Mouse (Mus musculus) embryonic facial prominence, embryonic 14.5 days (tissue): Measurements from ENCODE around the gene Ak7. TPM values are rescaled to one million over a fixed set of nuclear protein-coding genes. Genes with fewer than 3 reads are reported as not detected.

Experiments
- ATAC-seq: fragments of 200-750 bp; cut with Nextera tagmentation; 2 replicates; pipeline ENCODE4 v1.8.0; 2017; ENCODE audit warnings: low read depth, moderate number of reproducible peaks, moderate TSS enrichment
- DNase-seq: peaks from one replicate; pipeline ENCODE4 v3.0.0-alpha.2; 2015; ENCODE audit warnings: low spot score
- H3K27ac ChIP-seq: fragments of 300-500 bp; sonication (generic); replicated peaks from 2 replicates; pipeline ENCODE4 v1.5.1; 2014; ENCODE audit warnings: low read depth, mild to moderate bottlenecking, low read length, moderate library complexity
- H3K27me3 ChIP-seq: fragments of 300-500 bp; sonication (generic); replicated peaks from 2 replicates; pipeline ENCODE4 v1.6.1; 2014; ENCODE audit warnings: low read length; ENCODE audit not compliant: control insufficient read depth, insufficient read depth
- H3K36me3 ChIP-seq: fragments of 300-500 bp; sonication (generic); 2 replicates; pipeline ENCODE4 v1.6.1; 2014; ENCODE audit warnings: low read length, mixed read lengths; ENCODE audit not compliant: control insufficient read depth, insufficient read depth
- H3K4me1 ChIP-seq: fragments of 300-500 bp; sonication (generic); 2 replicates; pipeline ENCODE4 v1.6.1; 2014; ENCODE audit warnings: antibody characterized with exemption, low read length; ENCODE audit not compliant: control insufficient read depth, insufficient read depth
- H3K4me2 ChIP-seq: fragments of 300-500 bp; sonication (generic); 2 replicates; pipeline ENCODE4 v1.6.1; 2014; ENCODE audit warnings: low read depth, mild to moderate bottlenecking, low read length, moderate library complexity, mixed read lengths
- H3K4me3 ChIP-seq: fragments of 300-500 bp; sonication (generic); 2 replicates; pipeline ENCODE4 v1.5.1; 2014; ENCODE audit warnings: low read depth, mild to moderate bottlenecking, low read length
- H3K9ac ChIP-seq: fragments of 300-500 bp; sonication (generic); 2 replicates; pipeline ENCODE4 v1.6.1; 2014; ENCODE audit warnings: low read depth, mild to moderate bottlenecking, low read length, moderate library complexity, mixed read lengths
- H3K9me3 ChIP-seq: fragments of 300-500 bp; sonication (generic); 2 replicates; pipeline ENCODE4 v1.6.1; 2016; ENCODE audit warnings: low read length; ENCODE audit not compliant: control insufficient read depth
- WGBS: fragments of 180-500 bp; shearing (Covaris S2); extraction: QIAGEN DNeasy Blood & Tissue Kit; methylation state at CpG from one replicate; pipeline ENCODE4 v1.1.7; 2014; 5-methylcytosine and 5-hydroxymethylcytosine counted together
- polyA plus RNA-seq: library from polyadenylated mRNA; unstranded; fragments of >200 nt; fragmentation: Nextera tagmentation; extraction: Ambion mirVana; gene quantifications from 2 replicates; pipeline ENCODE4 v1.2.1, GENCODE M21; 2014

Ak7 gene
- polyA plus RNA-seq, 1 experiment from 2014 or later = 1.3 TPM

GRCm38 (mm10) chr12:105786113-105786512, 80.3 kb downstream of the Ak7 start:
- no peak for ATAC-seq
- 76% methylated on average over 1 of the region's 1 CpGs for WGBS
- peak overlapping the region; percentile 95 for H3K9ac ChIP-seq

GRCm38 (mm10) chr12:105787626-105788025, 81.8 kb downstream of the Ak7 start:
- WGBS = 96% methylated on average over 2 of the region's 2 CpGs
- ATAC-seq (no peak), DNase-seq (no peak)
- no peaks in the 10 kb centered on the region for H3K27me3 ChIP-seq
- H3K4me1 ChIP-seq = peaks cover 12% of the 10 kb centered on the region
- H3K4me2 ChIP-seq = no peak overlapping the region
- H3K36me3 ChIP-seq = no peaks in the 10 kb centered on the region
- no peak overlapping the region for H3K4me3 ChIP-seq
- H3K27ac ChIP-seq = no peak overlapping the region
- no peak overlapping the region for H3K9ac ChIP-seq
- no peaks in the 10 kb centered on the region for H3K9me3 ChIP-seq

More at GRCm38 (mm10) chr12:105786113-105786512, 80.3 kb downstream of the Ak7 start:
- peak overlapping the region; percentile 58 for H3K4me2 ChIP-seq
- DNase-seq = no peak
- no peak overlapping the region for H3K27ac ChIP-seq
- H3K36me3 ChIP-seq = no peaks in the 10 kb centered on the region
- H3K27me3 ChIP-seq = no peaks in the 10 kb centered on the region
- peaks cover 12% of the 10 kb centered on the region for H3K4me1 ChIP-seq
- peak overlapping the region; percentile 96 for H3K4me3 ChIP-seq
- no peaks in the 10 kb centered on the region for H3K9me3 ChIP-seq

- no peak overlapping the region for H3K4me3 ChIP-seq
- no peak overlapping the region for H3K9ac ChIP-seq
- 87% methylated on average over 6 of the region's 6 CpGs for WGBS
- ATAC-seq = no peak
- no peak overlapping the region for H3K27ac ChIP-seq
- no peaks in the 10 kb centered on the region for H3K27me3 ChIP-seq
- H3K36me3 ChIP-seq = no peaks in the 10 kb centered on the region
- DNase-seq = no peak
- H3K4me2 ChIP-seq = no peak overlapping the region
- peaks cover 12% of the 10 kb centered on the region for H3K4me1 ChIP-seq
- no peaks in the 10 kb centered on the region for H3K9me3 ChIP-seq
Measured at GRCm38 (mm10) chr12:105789885-105790284, 84.1 kb downstream of the Ak7 start.

- Histone ChIP-seq H3K9ac (no peak overlapping the region), H3K4me3 (no peak overlapping the region), H3K4me1 (peaks cover 3% of the 10 kb centered on the region; the same call in 1 of the 2 replicates), H3K4me2 (no peak overlapping the region), H3K27me3 (no peaks in the 10 kb centered on the region), H3K27ac (no peak overlapping the region), H3K9me3 (no peaks in the 10 kb centered on the region), H3K36me3 (peaks cover 6% of the 10 kb centered on the region)
- 93% methylated on average over 2 of the region's 2 CpGs for WGBS
- no peak for DNase-seq
- no peak for ATAC-seq
Measured at GRCm38 (mm10) chr12:105794896-105795295, 89.1 kb downstream of the Ak7 start.

- no peaks in the 10 kb centered on the region for H3K9me3 ChIP-seq
- DNase-seq (no peak), ATAC-seq (no peak)
- H3K4me2 ChIP-seq = no peak overlapping the region
- H3K27ac ChIP-seq = no peak overlapping the region
- no peak overlapping the region for H3K9ac ChIP-seq
- no peak overlapping the region for H3K4me3 ChIP-seq
- H3K27me3 ChIP-seq = no peaks in the 10 kb centered on the region
- peaks cover 32% of the 10 kb centered on the region for H3K36me3 ChIP-seq
- no peaks in the 10 kb centered on the region for H3K4me1 ChIP-seq
Measured at GRCm38 (mm10) chr12:105798001-105798400, 92.2 kb downstream of the Ak7 start.

GRCm38 (mm10) chr12:105805790-105806189, 100.0 kb downstream of the Ak7 start:
- H3K27me3 ChIP-seq = no peaks in the 10 kb centered on the region
- H3K9me3 ChIP-seq = no peaks in the 10 kb centered on the region
- no peak overlapping the region for H3K4me3 ChIP-seq
- H3K4me1 ChIP-seq = no peaks in the 10 kb centered on the region
- H3K27ac ChIP-seq = no peak overlapping the region
- DNase-seq (no peak), ATAC-seq (no peak)
- no peak overlapping the region for H3K4me2 ChIP-seq
- 92% methylated on average over 3 of the region's 3 CpGs for WGBS
- peaks cover 82% of the 10 kb centered on the region for H3K36me3 ChIP-seq
- no peak overlapping the region for H3K9ac ChIP-seq

- Histone ChIP-seq H3K27ac (no peak overlapping the region), H3K4me1 (no peaks in the 10 kb centered on the region), H3K4me3 (no peak overlapping the region), H3K27me3 (no peaks in the 10 kb centered on the region), H3K9me3 (no peaks in the 10 kb centered on the region), H3K4me2 (no peak overlapping the region), H3K36me3 (peaks cover 82% of the 10 kb centered on the region), H3K9ac (no peak overlapping the region)
- ATAC-seq (no peak), DNase-seq (no peak)
- WGBS = 98% methylated on average over 3 of the region's 3 CpGs
Measured at GRCm38 (mm10) chr12:105806205-105806604, 100.4 kb downstream of the Ak7 start.

- Histone ChIP-seq H3K9me3 (no peaks in the 10 kb centered on the region), H3K9ac (no peak overlapping the region), H3K4me1 (no peaks in the 10 kb centered on the region), H3K27me3 (no peaks in the 10 kb centered on the region), H3K4me2 (no peak overlapping the region), H3K4me3 (no peak overlapping the region), H3K36me3 (peaks cover 88% of the 10 kb centered on the region), H3K27ac (no peak overlapping the region)
- 94% methylated on average over 7 of the region's 7 CpGs for WGBS
- ATAC-seq (no peak), DNase-seq (no peak)
Measured at GRCm38 (mm10) chr12:105807416-105807815, 101.6 kb downstream of the Ak7 start.

- no peaks in the 10 kb centered on the region for H3K9me3 ChIP-seq
- ATAC-seq = no peak
- no peak overlapping the region for H3K4me2 ChIP-seq
- no peak overlapping the region for H3K27ac ChIP-seq
- WGBS = 40% methylated on average over 3 of the region's 3 CpGs
- H3K4me1 ChIP-seq = no peaks in the 10 kb centered on the region
- DNase-seq = peak; percentile 73
- H3K4me3 ChIP-seq = no peak overlapping the region
- no peak overlapping the region for H3K9ac ChIP-seq
- H3K27me3 ChIP-seq = no peaks in the 10 kb centered on the region
- H3K36me3 ChIP-seq = peaks cover 86% of the 10 kb centered on the region
Measured at GRCm38 (mm10) chr12:105808945-105809344, 103.2 kb downstream of the Ak7 start.
